Mouse (Mus musculus): ENCODE measurements around the gene Cspg5. TPM values are rescaled to one million over a fixed set of nuclear protein-coding genes. Genes with fewer than 3 reads are reported as not detected.

The Cspg5 gene
- polyA plus RNA-seq, 1 experiment from 2014 or later: 21.3 TPM

GRCm38 (mm10) chr9:110293873-110294415 lies 50.4 kb downstream of the Cspg5 start:
- DNase-seq (ENCODE audit: low spot score): no peak

GRCm38 (mm10) chr9:110294786-110295185 lies 51.2 kb downstream of the Cspg5 start:
- WGBS: 53% methylated on average over 3 of the region's 3 CpGs
- no peaks in the 10 kb centered on the region for H3K27me3 ChIP-seq (ENCODE audit: control insufficient read depth, insufficient read depth, low read length)
- no peaks in the 10 kb centered on the region for H3K36me3 ChIP-seq (ENCODE audit: control insufficient read depth, insufficient read depth, low read length)
- H3K4me2 ChIP-seq (ENCODE audit: low read depth): no peak overlapping the region
- no peak overlapping the region for H3K4me3 ChIP-seq (ENCODE audit: low read depth, low read length)
- DNase-seq (ENCODE audit: low spot score) (no peak), ATAC-seq (ENCODE audit: insufficient read depth, low FRiP score, low TSS enrichment) (no peak)
- no peak overlapping the region for H3K27ac ChIP-seq (ENCODE audit: low read depth, low read length)
- no peak overlapping the region for H3K9ac ChIP-seq (ENCODE audit: low read length)
- H3K9me3 ChIP-seq (ENCODE audit: control insufficient read depth, low read length): no peaks in the 10 kb centered on the region
- H3K4me1 ChIP-seq (ENCODE audit: control insufficient read depth, insufficient read depth, low read length): no peaks in the 10 kb centered on the region

More at GRCm38 (mm10) chr9:110293873-110294415, 50.4 kb downstream of the Cspg5 start:
- WGBS: 85% methylated on average over 13 of the region's 13 CpGs
- H3K9me3 ChIP-seq (ENCODE audit: control insufficient read depth, low read length): no peaks in the 10 kb centered on the region
- no peaks in the 10 kb centered on the region for H3K4me1 ChIP-seq (ENCODE audit: control insufficient read depth, insufficient read depth, low read length)
- H3K36me3 ChIP-seq (ENCODE audit: control insufficient read depth, insufficient read depth, low read length): no peaks in the 10 kb centered on the region
- no peak overlapping the region for H3K4me3 ChIP-seq (ENCODE audit: low read depth, low read length)
- H3K4me2 ChIP-seq (ENCODE audit: low read depth): no peak overlapping the region
- no peak for ATAC-seq (ENCODE audit: insufficient read depth, low FRiP score, low TSS enrichment)
- no peak overlapping the region for H3K27ac ChIP-seq (ENCODE audit: low read depth, low read length)
- no peaks in the 10 kb centered on the region for H3K27me3 ChIP-seq (ENCODE audit: control insufficient read depth, insufficient read depth, low read length)
- H3K9ac ChIP-seq (ENCODE audit: low read length): no peak overlapping the region

- Histone ChIP-seq H3K4me1 (ENCODE audit: control insufficient read depth, insufficient read depth, low read length) (no peaks in the 10 kb centered on the region), H3K36me3 (ENCODE audit: control insufficient read depth, insufficient read depth, low read length) (no peaks in the 10 kb centered on the region), H3K27ac (ENCODE audit: low read depth, low read length) (no peak overlapping the region), H3K27me3 (ENCODE audit: control insufficient read depth, insufficient read depth, low read length) (no peaks in the 10 kb centered on the region), H3K4me3 (ENCODE audit: low read depth, low read length) (no peak overlapping the region), H3K9ac (ENCODE audit: low read length) (no peak overlapping the region), H3K4me2 (ENCODE audit: low read depth) (no peak overlapping the region), H3K9me3 (ENCODE audit: control insufficient read depth, low read length) (no peaks in the 10 kb centered on the region; the same call in 1 of the 2 replicates)
- DNase-seq (ENCODE audit: low spot score): peak; percentile 89
- 9% methylated on average over 5 of the region's 5 CpGs for WGBS
- ATAC-seq (ENCODE audit: insufficient read depth, low FRiP score, low TSS enrichment): peak; percentile 63
These were observed 53.5 kb downstream of the Cspg5 start for GRCm38 (mm10) chr9:110296867-110297627.

DNA sequence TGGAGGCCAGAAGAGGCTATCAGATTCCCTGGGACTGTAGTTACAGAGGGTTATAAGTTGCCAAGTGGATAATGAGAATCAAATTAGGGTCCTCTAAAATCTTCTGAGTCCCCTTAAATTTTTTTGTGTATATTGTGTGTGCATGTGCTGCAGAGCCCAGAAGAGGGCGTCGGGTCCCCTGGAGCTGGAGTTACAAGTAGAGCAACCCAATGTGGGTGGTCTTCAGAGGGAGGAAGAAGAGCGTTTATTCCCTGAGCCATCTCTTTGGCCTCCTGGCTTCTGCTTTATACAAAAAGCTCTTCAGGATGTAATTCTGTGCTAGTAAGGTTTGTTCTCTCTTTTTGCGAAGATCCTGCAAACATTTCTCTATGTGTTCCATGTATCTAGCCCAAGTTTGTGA lies 60.9 kb downstream of the Cspg5 start:
- 7% methylated on average over 4 of the region's 4 CpGs for WGBS

GRCm38 (mm10) chr9:110304969-110305651 lies 61.5 kb downstream of the Cspg5 start, which contains the start of gene Elp6:
Gene Elp6, plus strand, starts transcription at chr9:110305173.
- peak; percentile 98 for ATAC-seq (ENCODE audit: insufficient read depth, low FRiP score, low TSS enrichment)
- Histone ChIP-seq H3K9ac (ENCODE audit: low read length) (peak within 1 kb of the TSS; percentile 79), H3K9me3 (ENCODE audit: control insufficient read depth, low read length) (no peaks in the 10 kb centered on the region; the same call in 1 of the 2 replicates), H3K36me3 (ENCODE audit: control insufficient read depth, insufficient read depth, low read length) (no peaks in the 10 kb centered on the region), H3K4me3 (ENCODE audit: low read depth, low read length) (peak within 1 kb of the TSS; percentile 48), H3K27ac (ENCODE audit: low read depth, low read length) (peak within 1 kb of the TSS; percentile 92), H3K4me1 (ENCODE audit: control insufficient read depth, insufficient read depth, low read length) (no peaks in the 10 kb centered on the region), H3K4me2 (ENCODE audit: low read depth) (peak within 1 kb of the TSS; percentile 80), H3K27me3 (ENCODE audit: control insufficient read depth, insufficient read depth, low read length) (no peaks in the 10 kb centered on the region)
- peak; percentile 93 for DNase-seq (ENCODE audit: low spot score)
- under 1% methylated on average over 46 of the region's 46 CpGs for WGBS

More for the DNA sequence above, 60.9 kb downstream of the Cspg5 start:
- Histone ChIP-seq H3K27me3 (ENCODE audit: control insufficient read depth, insufficient read depth, low read length) (no peaks in the 10 kb centered on the region), H3K4me2 (ENCODE audit: low read depth) (peak overlapping the region; percentile 80), H3K9me3 (ENCODE audit: control insufficient read depth, low read length) (no peaks in the 10 kb centered on the region; the same call in 1 of the 2 replicates), H3K27ac (ENCODE audit: low read depth, low read length) (peak overlapping the region; percentile 92), H3K9ac (ENCODE audit: low read length) (peak overlapping the region; percentile 79), H3K4me1 (ENCODE audit: control insufficient read depth, insufficient read depth, low read length) (no peaks in the 10 kb centered on the region), H3K4me3 (ENCODE audit: low read depth, low read length) (peak overlapping the region; percentile 48), H3K36me3 (ENCODE audit: control insufficient read depth, insufficient read depth, low read length) (no peaks in the 10 kb centered on the region)
- DNase-seq (ENCODE audit: low spot score): peak; percentile 62
- peak; percentile 48; the same call in 1 of the 2 replicates for ATAC-seq (ENCODE audit: insufficient read depth, low FRiP score, low TSS enrichment)

DNA sequence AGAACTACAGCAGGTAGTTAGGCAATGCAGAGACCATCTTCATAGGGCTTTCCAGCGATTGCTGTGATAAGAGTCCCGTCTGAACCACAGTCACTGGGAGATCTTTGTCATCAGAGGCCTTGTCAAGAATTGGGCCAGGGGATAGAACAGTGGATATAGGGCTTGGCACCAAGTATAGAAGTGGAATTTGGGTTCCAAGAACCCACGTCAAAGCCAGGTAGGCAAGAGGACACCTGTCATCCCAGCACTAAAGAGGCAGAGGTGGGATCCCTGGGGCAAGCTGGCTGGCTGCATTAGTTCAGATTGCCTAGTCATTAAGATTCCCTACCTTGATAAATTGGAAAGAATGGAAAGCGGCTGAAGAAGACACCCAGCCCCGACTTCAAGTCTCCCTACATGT lies 62.8 kb downstream of the Cspg5 start:
- Histone ChIP-seq H3K4me1 (ENCODE audit: control insufficient read depth, insufficient read depth, low read length) (no peaks in the 10 kb centered on the region), H3K4me3 (ENCODE audit: low read depth, low read length) (no peak overlapping the region), H3K9ac (ENCODE audit: low read length) (0 out of 2 replicates have a peak overlapping the region, but pooled peaks have one; percentile 79), H3K9me3 (ENCODE audit: control insufficient read depth, low read length) (no peaks in the 10 kb centered on the region; the same call in 1 of the 2 replicates), H3K4me2 (ENCODE audit: low read depth) (no peak overlapping the region), H3K27ac (ENCODE audit: low read depth, low read length) (no peak overlapping the region), H3K36me3 (ENCODE audit: control insufficient read depth, insufficient read depth, low read length) (peaks cover 3% of the 10 kb centered on the region), H3K27me3 (ENCODE audit: control insufficient read depth, insufficient read depth, low read length) (no peaks in the 10 kb centered on the region)
- WGBS: 94% methylated on average over 5 of the region's 5 CpGs
- no peak for DNase-seq (ENCODE audit: low spot score)
- ATAC-seq (ENCODE audit: insufficient read depth, low FRiP score, low TSS enrichment): no peak

Small RNAs within 50 kb of the gene (microRNA-seq; reads per million reads assigned to microRNA genes)
- gene Mir6236: 70.3 reads per million, percentile 44 among the genes with 10 or more reads in this experiment

Other genes starting within 250 kb of the Cspg5 start
- 157 and 167 TPM in 2 replicates for gene Smarcc1, start 126.1 kb upstream of the Cspg5 start, polyA plus RNA-seq (2014; fragmentation: Nextera tagmentation; extraction: Ambion mirVana)
- gene Dhx30, start 126.0 kb upstream of the Cspg5 start, polyA plus RNA-seq (2014; fragmentation: Nextera tagmentation; extraction: Ambion mirVana): 166 and 178 TPM in 2 replicates
- gene Elp6, start 61.4 kb downstream of the Cspg5 start, polyA plus RNA-seq (2014; fragmentation: Nextera tagmentation; extraction: Ambion mirVana): 39.0 and 43.2 TPM in 2 replicates
- 25.9 and 29.2 TPM in 2 replicates for gene Scap, start 89.5 kb downstream of the Cspg5 start, polyA plus RNA-seq (2014; fragmentation: Nextera tagmentation; extraction: Ambion mirVana)
- 15.4 and 15.9 TPM in 2 replicates for gene Ptpn23, start 164.4 kb downstream of the Cspg5 start, polyA plus RNA-seq (2014; fragmentation: Nextera tagmentation; extraction: Ambion mirVana)
- gene Ngp, start 176.0 kb downstream of the Cspg5 start, polyA plus RNA-seq (2014; fragmentation: Nextera tagmentation; extraction: Ambion mirVana): 0.78 and 0.88 TPM in 2 replicates
- gene Klhl18, start 232.9 kb downstream of the Cspg5 start, polyA plus RNA-seq (2014; fragmentation: Nextera tagmentation; extraction: Ambion mirVana): 11.0 and 11.1 TPM in 2 replicates
- gene Kif9, start 233.2 kb downstream of the Cspg5 start, polyA plus RNA-seq (2014; fragmentation: Nextera tagmentation; extraction: Ambion mirVana): 0.89 and 1.3 TPM in 2 replicates